Mouse (Mus musculus) liver, adult 2 months (tissue): ENCODE results near the gene Gm13696.

ENCODE experiments used
- CTCF ChIP-seq: fragments of 200-500 bp; IDR thresholded peaks from 2 replicates; pipeline ENCODE4 v1.5.1; 2011; ENCODE audit warnings: low read depth, low read length, control low read depth
- POLR2A ChIP-seq: fragments of 200-500 bp; IDR thresholded peaks from 2 replicates; pipeline ENCODE4 v1.6.1; 2011; ENCODE audit warnings: low read length, control low read depth; ENCODE audit not compliant: insufficient read depth; ENCODE audit errors: extremely low read depth

DNA sequence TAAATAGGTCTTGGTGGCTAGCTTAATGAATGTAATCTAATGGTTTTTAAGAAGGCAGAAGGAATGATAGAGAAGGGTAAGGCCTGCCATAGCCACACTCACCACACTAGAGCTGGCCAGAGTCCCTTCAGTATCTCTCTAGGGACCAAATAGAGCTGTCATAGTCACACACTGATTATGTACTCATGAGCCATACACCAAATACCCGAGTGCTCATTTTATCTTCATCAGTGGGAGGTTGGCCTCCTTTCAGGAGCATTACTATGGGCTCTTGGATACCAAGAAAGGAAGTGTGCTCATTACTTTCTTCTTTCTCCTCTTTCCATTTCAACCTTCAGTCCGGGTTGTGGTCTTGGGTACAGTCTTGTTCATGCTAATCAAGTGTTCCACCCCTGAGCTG lies 49.0 kb downstream of the Gm13696 start:
- TF ChIP-seq POLR2A (no peak), CTCF (no peak)
